Mouse (Mus musculus) adrenal gland, postnatal 4 days (tissue): ENCODE measurements at regions not wholly inside any gene's neighbourhood (a gene's known extent, or its start where the extent isn't known, plus 50 kb on each side); places are given as distances from the start of the nearest gene placed in this dataset.

Experiments
- DNase-seq, 2 experiments: peaks; one replicate each; pipeline ENCODE4 v3.0.0; 2021 to 2022; ENCODE audit warnings: low spot score in 2 of 2, mixed read lengths in 2 of 2

GRCm38 (mm10) chr4:131363030-131363429, 418.8 kb downstream of the Matn1 start:
- no peak for DNase-seq

- no peak for DNase-seq
Observed at GRCm38 (mm10) chr4:131364671-131365252, 420.6 kb downstream of the Matn1 start.

- DNase-seq: no peak
Observed at GRCm38 (mm10) chr4:131366006-131366405, 421.8 kb downstream of the Matn1 start.

- DNase-seq: no peak
Observed at GRCm38 (mm10) chr4:131366656-131367055, 422.5 kb downstream of the Matn1 start.

GRCm38 (mm10) chr4:131372517-131372916, 428.3 kb downstream of the Matn1 start:
- no peak for DNase-seq

- DNase-seq: no peak
Observed at GRCm38 (mm10) chr4:131373172-131373571, 429.0 kb downstream of the Matn1 start.

GRCm38 (mm10) chr4:131374527-131375290, 430.5 kb downstream of the Matn1 start:
- no peak for DNase-seq

- no peak for DNase-seq
Observed at GRCm38 (mm10) chr4:131381063-131381462, 436.9 kb downstream of the Matn1 start.

GRCm38 (mm10) chr4:131381529-131381928, 437.3 kb downstream of the Matn1 start:
- no peak for DNase-seq

GRCm38 (mm10) chr4:131383862-131384261, 439.7 kb downstream of the Matn1 start:
- DNase-seq: no peak

GRCm38 (mm10) chr4:131386961-131387360, 442.8 kb downstream of the Matn1 start:
- DNase-seq: no peak

- no peak for DNase-seq
Observed at GRCm38 (mm10) chr4:131391119-131391923, 446.8 kb downstream of the Ptpru start.

GRCm38 (mm10) chr4:131391924-131392297, 446.2 kb downstream of the Ptpru start:
- DNase-seq: no peak

GRCm38 (mm10) chr4:131392478-131392877, 445.6 kb downstream of the Ptpru start:
- no peak for DNase-seq

- no peak for DNase-seq
Observed at GRCm38 (mm10) chr4:131396226-131396840, 441.8 kb downstream of the Ptpru start.

- no peak for DNase-seq
Observed at GRCm38 (mm10) chr4:131397161-131397560, 440.9 kb downstream of the Ptpru start.

- DNase-seq: peak; percentile 41 to 46
Observed at GRCm38 (mm10) chr4:131400756-131401155, 437.3 kb downstream of the Ptpru start.

GRCm38 (mm10) chr4:131401255-131401654, 436.8 kb downstream of the Ptpru start:
- DNase-seq: no peak

GRCm38 (mm10) chr4:131405376-131406017, 432.6 kb downstream of the Ptpru start:
- DNase-seq: no peak

- no peak for DNase-seq
Observed at GRCm38 (mm10) chr4:131407464-131407863, 430.6 kb downstream of the Ptpru start.

- DNase-seq: no peak
Observed at GRCm38 (mm10) chr4:131408644-131409043, 429.4 kb downstream of the Ptpru start.
